Mouse (Mus musculus) layer of hippocampus, adult 9-11 months (tissue): ENCODE measurements at regions not wholly inside any gene's neighbourhood (a gene's known extent, or its start where the extent isn't known, plus 50 kb on each side); places are given as distances from the start of the nearest gene placed in this dataset.

Source experiments
- DNase-seq: peaks from one replicate; pipeline ENCODE4 v3.0.0; 2022

GRCm38 (mm10) chrX:117770252-117770651, 656.8 kb upstream of the Tgif2lx2 start:
- peak; percentile 18 for DNase-seq
